Mouse (Mus musculus): ENCODE results near the gene Itsn1.

DNA sequence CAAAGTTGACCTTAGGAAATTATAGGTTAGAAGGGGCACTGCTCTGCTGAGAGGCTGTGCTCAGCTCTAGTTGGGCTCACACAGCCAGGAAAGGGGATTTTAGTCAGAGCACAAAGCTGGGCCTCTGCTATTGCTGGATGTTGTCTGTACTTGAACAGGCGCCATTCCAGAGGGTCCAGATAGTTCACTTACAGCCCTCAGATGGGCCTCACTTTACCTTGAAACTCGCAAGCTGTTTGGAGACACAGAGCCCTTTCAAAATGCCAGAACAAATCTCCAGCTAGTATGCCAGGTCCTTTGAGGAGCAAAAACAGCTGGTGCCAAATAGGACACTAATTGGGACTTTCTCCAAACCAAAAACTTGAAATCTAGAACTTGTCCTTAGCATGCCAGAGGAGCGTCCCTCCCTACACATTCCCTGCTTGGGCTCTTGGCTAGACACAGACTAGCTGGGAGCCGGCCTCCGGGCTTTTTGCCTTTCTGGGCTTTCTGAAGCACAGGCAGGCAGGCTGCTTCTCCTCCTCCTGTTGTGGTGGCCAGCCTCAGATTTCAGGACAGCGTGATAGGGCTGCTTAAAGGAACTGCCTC, 132.8 kb downstream of the Itsn1 start:
- TF ChIP-seq GATA1 (IDR thresholded peaks at IDR 0.05; ENCODE audit: borderline replicate concordance, low read length) (no peak), FLI1 (IDR thresholded peaks at IDR 0.05; ENCODE audit: low read length) (no peak)

Data from megakaryocyte, embryonic 14.5 days (primary cell).